Mouse (Mus musculus) lung, adult 2 months (tissue): ENCODE results near the gene Scyl1.
A peak's percentile ranks its signal among the peaks of the same experiment; 100 is the strongest.

ENCODE experiments used
- CTCF ChIP-seq: fragments of 200-500 bp; IDR thresholded peaks from 2 replicates; pipeline ENCODE4 v1.5.1; 2011; ENCODE audit warnings: mild to moderate bottlenecking, low read length, control low read depth; ENCODE audit not compliant: insufficient read depth
- POLR2A ChIP-seq: fragments of 200-500 bp; IDR thresholded peaks from 2 replicates; pipeline ENCODE4 v1.6.1; 2011; ENCODE audit warnings: low read depth, mild to moderate bottlenecking, control low read depth, low read length, borderline replicate concordance; ENCODE audit errors: extremely low read depth

DNA sequence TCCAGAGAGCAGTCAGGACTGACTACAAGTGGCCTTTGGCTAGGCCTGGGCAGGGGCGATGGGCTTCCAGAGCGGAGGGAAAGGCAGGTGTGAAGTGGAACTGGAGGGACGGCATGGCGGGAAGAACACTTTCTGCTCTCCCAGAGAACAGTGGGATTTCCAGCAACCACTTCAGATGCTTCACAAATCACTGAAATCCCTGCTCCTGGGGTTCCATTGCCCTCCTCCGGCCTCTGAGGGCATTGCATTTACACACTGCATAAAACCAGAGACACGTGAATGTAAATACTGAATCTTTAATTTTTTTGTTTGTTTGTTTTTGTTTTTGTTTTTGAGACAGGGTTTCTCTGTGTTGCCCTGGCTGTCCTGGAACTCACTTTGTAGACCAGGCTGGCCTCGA is 9.0 kb upstream of the Scyl1 start:
- peak; percentile 65 for TF ChIP-seq CTCF
- TF ChIP-seq POLR2A = no peak
